Mouse (Mus musculus) mature B cell (primary cell): ENCODE results near the gene Sh2d6.

Experiments used
- in situ Hi-C: fragments of 300-500 bp; cut with MboI; formaldehyde crosslinking; loops from 2 replicates; pipeline ENCODE4 v1.14.3; 2019

The Sh2d6 gene

GRCm38 (mm10) chr6:72521607-72522006 lies at the start of gene Sh2d6:
TSS of gene Sh2d6 (minus strand) at chr6:72521707.
- in situ Hi-C loops = no loop called here

DNA sequence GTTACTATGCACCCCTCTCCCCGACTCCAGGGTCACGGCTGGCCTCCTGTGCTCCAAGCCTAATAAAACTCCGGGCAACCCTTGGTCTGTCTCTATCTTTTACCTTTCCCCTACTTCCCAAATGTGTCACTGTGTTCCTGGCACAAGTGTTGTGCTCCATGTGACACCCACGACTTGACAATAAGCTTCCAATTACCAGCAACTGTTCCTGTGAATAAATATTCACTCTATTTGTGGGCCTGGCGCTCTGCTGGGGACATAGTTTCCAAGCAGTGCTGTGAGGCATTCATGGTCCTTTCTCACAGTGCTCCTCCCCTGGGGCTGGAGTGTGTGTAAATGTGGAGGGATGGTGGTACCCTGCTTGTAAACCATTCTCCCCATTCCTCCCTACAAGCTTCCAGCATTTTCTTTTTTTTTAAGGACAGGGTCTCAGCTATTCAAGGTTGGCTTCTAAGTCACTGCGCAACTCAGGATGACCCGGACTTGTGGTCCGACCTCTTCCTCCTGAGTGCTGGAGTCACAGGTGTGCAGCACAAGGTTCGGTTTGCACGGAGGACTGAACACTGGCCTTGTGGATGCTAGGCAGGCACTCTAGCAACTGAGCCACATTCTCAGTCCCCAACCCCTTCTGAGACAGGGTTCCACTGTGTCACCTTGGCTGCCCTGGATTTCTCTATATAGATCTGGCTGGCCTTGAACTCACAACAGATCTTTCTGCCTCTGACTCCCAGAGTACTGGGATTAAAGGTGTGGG lies 49.3 kb upstream of the Sh2d6 start:
- in situ Hi-C loops = no loop called here

DNA sequence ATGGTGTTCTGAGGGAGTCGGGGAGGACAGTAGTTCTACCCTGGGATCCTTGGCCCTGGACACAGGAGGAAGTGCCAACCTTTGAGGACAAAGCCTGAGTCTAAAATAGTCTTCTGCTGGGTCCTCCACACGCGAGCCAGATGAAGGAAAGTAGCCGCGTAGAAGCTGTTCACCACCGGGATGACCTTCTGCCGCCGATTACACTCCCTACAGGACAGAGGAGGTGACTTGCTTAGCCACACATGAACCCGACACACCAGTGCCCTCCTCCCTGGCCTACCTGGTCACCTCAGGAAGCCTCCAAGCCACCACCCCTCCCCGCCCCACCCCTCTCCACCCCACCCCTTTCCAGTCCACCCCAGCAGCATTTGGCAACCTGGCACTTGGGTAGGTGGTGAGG lies 47.2 kb upstream of the Sh2d6 start:
- in situ Hi-C loops = loop anchor here (10.0 kb wide), 1 partner anchor 144 kb away; no protein-coding TSS in a partner anchor

- in situ Hi-C loops = loop anchor here (10.0 kb wide), 1 partner anchor 143 kb away; no protein-coding TSS in a partner anchor
Observed at GRCm38 (mm10) chr6:72567508-72567907, 46.0 kb upstream of the Sh2d6 start.

DNA sequence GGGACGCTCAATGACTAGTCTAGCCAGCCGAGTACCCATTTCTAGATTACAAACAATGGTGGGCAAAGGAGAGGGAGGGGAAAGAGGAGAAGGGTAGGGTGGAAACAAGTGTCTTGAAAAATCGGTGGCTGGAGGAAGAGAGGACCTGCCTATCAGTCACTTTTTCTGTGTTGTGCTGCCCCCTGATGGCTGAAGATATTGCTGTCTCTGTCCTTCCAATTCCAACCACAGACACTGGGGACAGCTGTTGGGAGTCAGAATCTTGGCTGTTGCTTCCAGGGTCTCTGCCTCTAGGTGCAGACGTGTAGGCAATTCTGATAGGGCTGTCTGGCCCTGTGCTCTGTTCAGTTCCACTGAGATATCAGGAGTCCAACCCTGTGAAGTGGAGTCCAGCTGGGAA lies 44.5 kb upstream of the Sh2d6 start:
- in situ Hi-C loops = loop anchor here (10.0 kb wide), 1 partner anchor 141 kb away; no protein-coding TSS in a partner anchor

DNA sequence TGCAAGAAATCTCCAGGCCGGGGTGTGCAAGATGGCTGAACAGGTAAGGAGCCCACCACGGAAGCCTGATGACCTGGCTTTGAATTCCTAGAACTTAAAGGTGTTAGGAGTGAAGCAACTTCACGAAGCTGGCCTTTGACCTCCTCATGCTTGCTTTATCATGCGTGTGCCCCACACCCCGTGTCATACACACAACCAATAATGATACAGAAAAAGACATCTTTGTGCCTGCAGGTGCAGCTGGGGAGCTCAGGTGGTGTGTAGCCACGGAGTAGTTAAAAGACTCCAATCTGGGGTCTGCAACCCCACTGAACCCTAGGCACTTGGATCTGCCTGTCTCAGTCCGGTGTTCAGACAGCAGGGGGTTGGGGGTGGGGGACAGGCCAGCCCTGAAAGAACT lies 44.0 kb upstream of the Sh2d6 start:
- in situ Hi-C loops = loop anchor here (10.0 kb wide), 1 partner anchor 141 kb away; no protein-coding TSS in a partner anchor

DNA sequence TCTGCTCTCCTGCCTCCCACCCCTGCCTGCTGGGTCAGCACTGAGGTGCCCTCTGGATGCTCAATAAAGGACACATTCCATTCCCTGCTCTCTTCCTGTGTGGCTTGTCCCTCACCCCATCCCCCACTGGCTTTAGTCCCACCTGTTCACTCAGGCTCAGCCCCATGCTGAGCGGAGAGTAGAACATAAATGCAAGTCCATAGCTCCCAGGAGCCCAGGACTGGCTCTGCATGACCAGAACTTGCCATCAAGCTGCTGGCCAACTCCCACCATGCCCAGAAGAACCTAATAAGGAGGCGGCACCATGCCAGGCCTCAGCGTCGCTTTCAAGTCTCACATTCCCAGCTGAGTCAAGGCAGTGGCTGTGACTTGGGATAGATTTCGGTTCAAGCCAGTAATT lies 41.4 kb upstream of the Sh2d6 start:
- in situ Hi-C loops = loop anchor here (10.0 kb wide), 1 partner anchor 138 kb away; no protein-coding TSS in a partner anchor

GRCm38 (mm10) chr6:72562486-72562885 lies 41.0 kb upstream of the Sh2d6 start:
- in situ Hi-C loops = loop anchor here (10.0 kb wide), 1 partner anchor 138 kb away; no protein-coding TSS in a partner anchor

GRCm38 (mm10) chr6:72560801-72561200 lies 39.3 kb upstream of the Sh2d6 start:
- in situ Hi-C loops = loop anchor here (10.0 kb wide), 1 partner anchor 136 kb away; no protein-coding TSS in a partner anchor

- in situ Hi-C loops = no loop called here
Observed at GRCm38 (mm10) chr6:72553079-72553412, 31.5 kb upstream of the Sh2d6 start.

- in situ Hi-C loops = no loop called here
Observed at GRCm38 (mm10) chr6:72552171-72553078, 30.9 kb upstream of the Sh2d6 start.

DNA sequence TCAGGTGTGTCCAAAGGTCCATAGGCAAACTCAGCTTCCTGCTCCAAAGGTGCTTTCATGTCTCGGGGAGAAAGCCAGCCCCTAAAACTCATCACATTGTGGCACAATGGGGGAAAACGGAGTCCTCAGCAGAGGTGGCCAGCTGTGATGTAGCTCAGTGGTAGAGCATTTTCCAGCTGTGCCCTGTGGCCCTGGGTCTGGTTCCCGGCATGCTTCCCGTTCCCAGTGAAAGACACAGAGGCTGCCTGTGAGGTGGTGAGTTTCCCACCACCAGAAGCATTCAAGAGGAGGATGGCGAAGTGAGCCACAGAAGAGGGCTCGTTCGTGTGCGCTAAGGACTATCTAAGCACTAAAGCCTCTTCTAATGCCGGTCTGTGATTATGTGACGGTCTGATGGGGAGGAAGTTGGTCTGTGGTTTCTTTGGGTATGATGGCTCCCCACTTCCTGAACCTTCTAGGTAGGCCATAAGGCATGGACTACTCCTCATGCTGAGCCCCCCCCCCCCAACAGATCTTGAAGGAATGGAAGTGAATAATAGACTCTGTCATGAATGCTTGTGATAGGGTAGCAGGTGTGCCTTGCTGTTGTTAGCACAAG lies 29.1 kb upstream of the Sh2d6 start:
- in situ Hi-C loops = no loop called here

DNA sequence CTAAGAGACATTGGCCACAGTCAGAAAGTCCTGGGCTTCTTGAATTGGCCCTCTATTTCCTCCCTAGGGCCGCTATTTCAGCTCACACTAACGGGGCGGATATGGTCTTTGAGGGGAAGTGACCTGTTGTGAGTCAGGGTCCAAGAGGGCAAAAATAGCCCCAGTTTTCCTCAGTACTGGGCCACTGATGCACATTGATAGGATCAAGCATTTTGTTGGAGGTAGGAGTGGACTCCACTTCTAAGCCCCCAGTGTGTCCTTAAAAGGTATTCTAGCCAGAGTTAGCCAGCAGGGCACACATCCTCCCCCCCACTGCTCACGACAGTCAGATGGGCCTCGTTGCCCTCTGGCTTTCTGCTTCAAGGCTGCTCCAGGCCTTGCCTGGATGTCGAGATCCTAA lies 28.5 kb upstream of the Sh2d6 start:
- in situ Hi-C loops = no loop called here

DNA sequence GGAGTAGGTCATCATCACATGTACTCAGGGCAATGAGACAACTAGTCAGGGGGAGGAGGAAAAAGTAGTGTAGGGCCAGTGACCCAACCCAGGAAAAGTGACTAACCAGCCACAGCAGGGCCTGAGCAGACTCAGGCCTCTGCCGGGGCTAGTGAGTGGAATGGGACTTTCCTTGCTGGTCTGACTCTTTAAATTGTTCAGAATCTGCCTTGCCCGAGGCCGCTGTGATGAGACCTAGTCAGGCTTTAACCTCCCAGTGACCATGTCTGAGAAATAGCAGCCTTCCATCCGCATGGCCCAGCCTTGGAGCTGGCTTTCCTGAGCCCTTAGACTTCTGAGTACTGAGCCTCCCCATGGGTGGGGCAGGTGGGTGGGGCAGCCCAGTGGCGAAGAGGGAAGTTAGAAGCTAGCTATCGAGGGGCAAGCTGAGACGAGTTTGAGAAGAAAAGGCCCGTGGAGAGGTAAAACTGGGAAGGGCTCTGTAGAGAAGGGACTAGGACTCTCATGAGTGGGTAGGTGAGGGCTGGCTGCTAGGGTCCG lies 27.6 kb upstream of the Sh2d6 start:
- in situ Hi-C loops = no loop called here

DNA sequence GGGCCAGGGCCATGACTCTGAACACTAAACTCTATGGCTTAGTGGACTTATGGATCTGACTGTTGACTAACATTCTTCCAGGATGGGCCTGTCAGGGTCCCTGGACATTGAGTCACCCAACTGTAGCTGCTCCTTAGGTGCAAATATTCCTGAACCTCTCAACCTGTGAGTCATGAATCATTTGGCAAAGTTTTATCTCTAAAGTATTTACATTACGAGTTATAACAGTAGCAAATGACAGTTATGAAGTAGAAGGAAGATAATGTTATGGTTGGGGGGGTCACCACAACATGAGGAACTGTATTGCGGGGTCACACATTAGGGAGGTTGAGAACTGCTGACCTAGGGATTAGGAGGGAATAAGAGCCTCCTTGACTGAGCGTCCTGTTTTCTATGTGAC lies 26.4 kb upstream of the Sh2d6 start:
- in situ Hi-C loops = no loop called here

DNA sequence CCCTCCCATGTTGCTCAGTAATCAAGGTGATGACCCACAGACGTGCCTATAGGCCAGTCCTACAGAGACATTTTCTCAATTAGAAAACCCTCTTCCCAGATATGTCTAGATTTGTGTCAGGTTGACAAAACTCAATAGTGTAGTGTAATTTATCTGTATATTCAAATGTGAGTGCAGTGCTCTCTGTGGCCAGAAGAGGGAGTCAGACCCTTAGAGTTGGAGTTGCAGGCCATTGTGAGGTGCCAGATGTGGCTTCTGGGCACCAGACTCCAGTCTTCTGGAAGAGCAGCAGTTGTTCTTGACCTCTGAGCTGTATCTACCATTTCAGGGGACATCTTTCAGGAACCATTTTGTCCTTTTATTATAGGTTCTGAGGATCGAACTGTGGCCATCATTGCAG lies 25.6 kb upstream of the Sh2d6 start:
- in situ Hi-C loops = no loop called here

DNA sequence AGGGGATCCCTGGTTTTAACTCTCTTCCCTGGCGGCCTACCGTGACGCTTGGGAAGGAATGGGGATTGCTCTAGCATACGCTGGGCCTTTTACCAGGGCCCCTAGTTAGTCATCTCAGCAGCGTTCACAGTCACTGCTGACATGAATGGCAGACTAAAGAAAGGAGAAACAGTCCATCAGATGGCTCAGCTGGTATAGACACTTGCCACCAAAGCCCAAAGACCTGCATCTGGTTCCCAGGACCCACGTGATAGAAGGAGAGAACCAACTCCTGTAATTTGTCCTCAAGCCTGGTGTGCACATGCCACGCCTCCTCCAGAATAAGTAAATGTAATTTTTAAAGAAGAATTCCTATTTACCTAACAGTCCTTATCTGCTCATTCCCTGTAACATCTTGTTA lies 23.9 kb upstream of the Sh2d6 start:
- in situ Hi-C loops = no loop called here

DNA sequence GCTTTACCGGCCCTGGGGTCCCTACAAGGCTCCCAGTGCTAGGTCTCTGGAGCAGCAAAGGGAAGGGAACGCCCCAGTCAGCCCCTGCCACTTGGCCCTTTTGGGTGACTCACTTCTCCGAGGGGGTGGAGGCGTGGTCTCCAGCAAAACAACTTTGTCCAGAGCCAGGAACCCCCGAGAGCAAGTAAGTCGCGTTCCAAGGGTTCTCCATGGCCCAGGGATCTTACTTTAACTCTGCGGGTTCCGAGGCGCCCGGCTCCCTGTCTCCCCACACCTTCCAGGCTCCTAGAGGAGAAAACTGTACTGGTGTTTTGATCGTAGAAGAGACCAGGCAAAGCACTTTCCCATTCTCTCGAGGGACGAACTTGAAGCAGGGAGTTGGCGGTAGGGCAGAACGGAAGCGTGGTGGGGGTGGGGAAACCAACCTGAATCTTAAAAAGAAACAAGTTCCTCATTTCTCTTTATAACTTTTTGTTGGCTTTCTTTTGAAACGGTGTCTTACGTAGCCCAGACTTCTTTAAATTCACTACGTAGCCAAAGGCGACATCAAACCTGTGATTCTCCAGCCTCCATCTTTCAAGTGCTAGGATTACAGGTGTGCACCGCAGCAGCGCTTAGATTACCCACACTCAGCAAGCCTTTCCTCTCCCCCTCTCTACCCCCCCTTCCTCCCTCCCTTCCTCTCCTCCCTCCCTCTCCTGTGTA lies 22.9 kb upstream of the Sh2d6 start, which contains the start of gene Capg:
Gene Capg (plus strand): TSS at position 109 of the 705 bp plus-strand sequence.
- in situ Hi-C loops = no loop called here

GRCm38 (mm10) chr6:72543265-72543850 lies 21.9 kb upstream of the Sh2d6 start:
- in situ Hi-C loops = no loop called here

DNA sequence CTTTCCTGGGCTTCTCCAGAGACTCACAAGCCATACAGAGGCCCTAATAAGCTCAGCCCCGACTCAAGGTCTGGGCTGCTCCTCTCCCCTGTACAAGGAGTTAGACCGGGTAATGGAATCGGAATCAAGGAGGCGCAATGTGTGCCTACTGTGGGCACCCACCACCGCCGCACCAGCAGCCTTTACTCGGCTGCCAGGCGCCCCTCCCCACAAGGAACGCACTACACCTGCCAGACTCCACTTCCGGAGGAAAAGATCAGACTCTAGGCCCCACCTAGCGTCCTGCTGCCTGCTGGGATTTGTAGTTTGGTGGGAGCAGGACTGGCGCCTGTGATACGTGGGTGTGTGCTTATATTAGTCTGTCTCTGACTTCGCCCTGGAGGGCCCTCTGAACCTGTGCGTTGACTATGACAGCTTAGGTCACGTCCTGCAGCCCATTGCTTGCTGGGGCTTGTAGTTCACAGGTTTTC lies 17.1 kb upstream of the Sh2d6 start:
- in situ Hi-C loops = no loop called here
